Mouse (Mus musculus) cerebellum, postnatal 14 days (tissue): ENCODE data around the gene Mxra8.

Experiments used
- DNase-seq, 2 experiments: peaks; one replicate each; pipeline ENCODE4 v3.0.0; 2021; ENCODE audit warnings: mixed read lengths in 2 of 2

Gene Mxra8

GRCm38 (mm10) chr4:155863001-155863400 lies 23.5 kb downstream of the Mxra8 start, which contains the start of gene Tas1r3:
Tas1r3 (minus strand) TSS chr4:155863362.
- peak; percentile 17 to 30 for DNase-seq

GRCm38 (mm10) chr4:155868614-155869298 lies 29.3 kb downstream of the Mxra8 start:
- DNase-seq = no peak

GRCm38 (mm10) chr4:155869317-155870033 lies 30.0 kb downstream of the Mxra8 start, which contains the start of the genes Cptp and Ints11:
Cptp (minus strand) TSS chr4:155869440.
Ints11 (plus strand) TSS chr4:155869546.
- DNase-seq = peak; percentile 97

- DNase-seq = no peak
Measured at GRCm38 (mm10) chr4:155871404-155871803, 31.9 kb downstream of the Mxra8 start.

GRCm38 (mm10) chr4:155883587-155883986 lies 44.1 kb downstream of the Mxra8 start:
- DNase-seq = no peak

GRCm38 (mm10) chr4:155886330-155886729 lies 46.9 kb downstream of the Mxra8 start:
- DNase-seq = no peak

GRCm38 (mm10) chr4:155887674-155888073 lies 48.2 kb downstream of the Mxra8 start:
- DNase-seq = no peak

GRCm38 (mm10) chr4:155888181-155888580 lies 48.7 kb downstream of the Mxra8 start:
- no peak for DNase-seq

GRCm38 (mm10) chr4:155889316-155889715 lies 49.8 kb downstream of the Mxra8 start:
- DNase-seq = no peak

GRCm38 (mm10) chr4:155891011-155891471 lies 51.6 kb downstream of the Mxra8 start:
- DNase-seq = no peak

- DNase-seq = peak; percentile 99
Measured at GRCm38 (mm10) chr4:155891551-155892001, 52.1 kb downstream of the Mxra8 start, which contains the start of the genes Pusl1 and Acap3. Pusl1 (minus strand) TSS chr4:155891781. Acap3 (plus strand) TSS chr4:155891822.

GRCm38 (mm10) chr4:155892017-155892416 lies 52.5 kb downstream of the Mxra8 start:
- DNase-seq = peak; percentile 94

GRCm38 (mm10) chr4:155892438-155893211 lies 53.1 kb downstream of the Mxra8 start:
- peak in 1 of 2 experiments; percentile 64 for DNase-seq

GRCm38 (mm10) chr4:155893212-155893690 lies 53.8 kb downstream of the Mxra8 start:
- DNase-seq = no peak
